Comparison of ENCODE assay signal across 9 mouse cellular contexts in the genomic region with DNA sequence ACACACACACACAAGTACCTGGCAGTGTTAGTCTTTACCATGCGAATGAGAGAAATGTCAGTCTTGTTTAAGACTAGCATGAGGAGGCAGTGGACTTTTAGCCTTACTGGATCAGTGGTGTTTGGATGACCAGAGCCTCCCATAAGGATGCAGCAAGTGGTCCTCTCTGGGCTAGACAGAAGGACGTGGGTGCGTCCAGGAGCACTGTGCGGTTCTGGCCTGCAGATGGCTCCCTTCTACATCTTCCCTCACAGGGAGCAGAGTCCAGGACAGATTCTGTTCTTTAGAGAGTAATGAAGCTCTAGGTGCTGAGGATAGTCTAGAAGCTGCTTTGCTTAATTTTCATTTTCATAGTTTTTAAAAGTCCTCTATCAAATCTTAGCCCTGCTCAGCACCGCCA.
DNase-seq lines count a peak whose midpoint lies in the region; ATAC-seq and TF ChIP-seq lines count a peak whose summit lies in the region.
"Had no signal": no experiment of that assay in that cellular context is flagged by ENCODE, and none has a peak within 500 bp of the region (broad histone marks: within the 10 kb centered on the region; RNA-seq: fewer than 3 reads in every experiment).

No protein-coding gene starts in this region.

- DNase-seq in heart, postnatal 4 days = peak; percentile 48
- DNase-seq in heart, adult 9 months (ENCODE audit: low spot score in 2 of 2) = no peak
- DNase-seq in testis, postnatal 14 days (ENCODE audit: low spot score) = no peak
- DNase-seq in cerebellum, postnatal 36 days = peak; percentile 54 to 60
- DNase-seq in kidney, postnatal 25 days = peak; percentile 46 to 60
- no peak for DNase-seq in adrenal gland, adult 8-10 months

- no peak for TF ChIP-seq POLR2A in testis, adult 2 months (IDR thresholded peaks at IDR 0.05; ENCODE audit: control insufficient read depth, low read depth, low read length)

- ATAC-seq in monocyte, adult 5-6 weeks (replicated peaks; ENCODE audit: insufficient number of reproducible peaks, low FRiP score, low TSS enrichment, poor library complexity, severe bottlenecking) = no peak

- H3K4me1 ChIP-seq in testis, adult 2 months (ENCODE audit: control insufficient read depth, insufficient read depth, low read length) = no peaks in the 10 kb centered on the region
- H3K4me1 ChIP-seq: neural tube, embryonic 12.5 days had no signal

- TF ChIP-seq CTCF in testis, adult 2 months (IDR thresholded peaks at IDR 0.05; ENCODE audit: control insufficient read depth, insufficient read depth, insufficient replicate concordance, low read depth, low read length) = peak; percentile 34; the same call in 1 of the 2 replicates

- no peaks in the 10 kb centered on the region for H3K27me3 ChIP-seq in testis, adult 2 months (ENCODE audit: control insufficient read depth, insufficient read depth, low read length)
- H3K27me3 ChIP-seq: neural tube, embryonic 12.5 days had no signal

- H3K4me3 ChIP-seq in testis, adult 2 months (ENCODE audit: control insufficient read depth, low read depth, low read length) = no peak overlapping the region
- H3K4me3 ChIP-seq: neural tube, embryonic 12.5 days had no signal

- no peaks in the 10 kb centered on the region for H3K36me3 ChIP-seq in testis, adult 2 months (ENCODE audit: control insufficient read depth, insufficient read depth, low read length)

- no peak overlapping the region for H3K27ac ChIP-seq in testis, adult 2 months (ENCODE audit: control insufficient read depth, insufficient read depth, low read depth, low read length)
- H3K27ac ChIP-seq: neural tube, embryonic 12.5 days had no signal

Comparison
In these comparisons a context has a peak if more than half of its experiments do, and no peak if none do; other contexts are left out.
1. DNase-seq: peak in heart, postnatal 4 days (single experiment), cerebellum, postnatal 36 days (2 of 2) and kidney, postnatal 25 days (2 of 2); none in heart, adult 9 months (0 of 2), testis, postnatal 14 days (single experiment) and adrenal gland, adult 8-10 months (single experiment).